Mouse (Mus musculus) Patski (cell line): Measurements from ENCODE around the gene Cpne7. TPM values are rescaled to one million over a fixed set of nuclear protein-coding genes. Genes with fewer than 3 reads are reported as not detected.

Experiments
- ATAC-seq: fragments of 100-300 bp; one replicate; pipeline ENCODE4 v1.8.0; 2021
- CTCF ChIA-PET: fragments of 350-600 bp; sonication (Branson Sonifier 250); formaldehyde crosslinking; loops from one replicate; lab custom pipeline; 2022; ENCODE audit warnings: inconsistent platforms; lab: Charles Lee
- POLR2A ChIA-PET: fragments of 350-600 bp; sonication (Branson Sonifier 250); formaldehyde crosslinking; loops from one replicate; lab custom pipeline; 2022; ENCODE audit warnings: antibody characterized with exemption, inconsistent platforms; lab: Charles Lee
- DNase-seq: peaks from one replicate; pipeline ENCODE4 v3.0.0-alpha.2; 2011; ENCODE audit warnings: low read depth, low spot score
- H3K27me3 ChIP-seq: fragments of 371-371 bp; one replicate; pipeline ENCODE4 v1.5.1; 2021
- CTCF ChIP-seq: fragments of 100-300 bp; IDR thresholded peaks from one replicate; pipeline ENCODE4 v1.5.1; 2021
- in situ Hi-C: fragments of 300-500 bp; cut with MboI; formaldehyde crosslinking; loops from 3 replicates; pipeline ENCODE4 v1.11.1; 2018; ENCODE audit warnings: low pct_unique_long_range_greater_than_20kb, mixed read lengths
- polyA plus RNA-seq: library from polyadenylated mRNA; unstranded; gene quantifications from one replicate; pipeline ENCODE4 v1.2.3, GENCODE M21; 2021

Cpne7 gene
- polyA plus RNA-seq, 1 experiment from 2014 or later: 0.05 TPM

DNA sequence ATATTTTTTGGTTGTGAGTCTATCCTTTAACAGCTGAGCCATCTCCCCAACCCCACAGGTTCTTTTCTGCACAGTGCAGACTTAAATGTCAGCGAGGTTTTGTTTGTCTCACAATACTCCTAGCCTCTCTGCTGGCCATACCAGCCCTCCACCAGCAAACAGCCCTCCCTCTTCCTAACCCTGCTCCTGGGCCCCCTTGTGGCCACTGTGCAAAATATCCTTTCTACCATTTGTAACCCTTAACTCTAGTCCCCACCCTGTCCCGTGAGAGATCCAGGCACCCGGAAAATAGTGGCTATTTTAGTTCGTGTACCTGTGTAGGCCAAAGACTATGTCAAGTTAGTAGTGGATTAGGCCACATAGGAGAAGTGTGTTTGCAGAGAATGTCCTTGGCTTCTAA lies 6.5 kb upstream of the Cpne7 start:
- peaks cover 2% of the 10 kb centered on the region for H3K27me3 ChIP-seq
- CTCF ChIA-PET: interaction anchor here (0.6 to 2.6 kb wide), 6 partner anchors 24 to 210 kb away, joined by 3 to 10 read pairs (median 3); no protein-coding TSS in a partner anchor
- no peak for ATAC-seq

DNA sequence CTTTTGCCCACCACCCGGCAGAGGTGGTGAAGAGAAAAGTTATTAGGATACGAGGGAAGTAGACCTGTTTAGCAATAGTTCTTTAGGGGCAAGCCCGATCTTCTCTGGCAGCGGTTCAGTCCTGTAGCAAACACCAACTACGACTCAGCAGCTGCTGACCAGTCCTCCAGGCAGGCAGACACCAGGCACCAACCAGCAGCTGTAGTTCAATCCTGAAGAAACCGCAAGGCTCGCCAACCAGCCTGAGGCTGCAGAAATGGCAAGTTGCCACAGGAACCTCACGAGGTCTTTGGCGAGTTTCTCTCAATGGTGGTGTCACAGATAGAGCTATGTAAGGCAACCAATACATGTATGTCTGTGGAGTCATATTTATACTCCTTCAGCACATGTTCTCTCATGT lies 4.3 kb upstream of the Cpne7 start:
- POLR2A ChIA-PET: interaction anchor here (0.7 kb wide), 1 partner anchor 21 kb away, joined by 3 read pairs; no protein-coding TSS in a partner anchor

More for the DNA sequence above, 6.5 kb upstream of the Cpne7 start:
- no peak for TF ChIP-seq CTCF
- DNase-seq: no peak
- in situ Hi-C loops: loop anchor here (5.0 kb wide), 2 partner anchors 42 to 92 kb away; no protein-coding TSS in a partner anchor
- POLR2A ChIA-PET: no interaction called here

DNA sequence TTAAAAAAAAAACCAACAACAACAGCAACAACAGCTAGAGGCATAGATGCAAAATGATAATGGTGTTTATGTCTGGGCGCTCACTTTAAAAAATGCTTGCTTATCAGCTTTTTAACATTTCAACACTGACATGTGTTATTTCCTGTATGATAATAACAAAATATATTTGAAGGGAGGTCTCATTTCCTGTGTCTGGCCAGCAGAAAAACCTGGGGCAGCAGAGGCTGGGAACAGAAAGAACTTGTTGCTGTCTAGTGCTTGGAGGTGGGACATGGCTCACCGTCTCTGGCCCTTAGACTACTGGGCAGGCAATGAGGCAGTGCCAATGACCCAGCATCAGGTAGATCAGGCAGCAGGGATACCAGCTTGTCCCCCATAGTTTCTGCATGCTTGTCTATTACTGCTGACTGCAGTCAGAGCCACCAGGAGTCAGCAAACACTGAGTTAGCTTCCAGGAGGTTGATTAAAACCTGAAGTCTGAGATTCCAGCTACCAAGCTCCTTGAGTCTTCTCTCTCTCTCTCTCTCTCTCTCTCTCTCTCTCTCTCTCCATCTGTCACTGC lies 3.2 kb upstream of the Cpne7 start:
- no peak for TF ChIP-seq CTCF
- ChIA-PET POLR2A (no interaction called here), CTCF (interaction anchor here (0.9 to 1.6 kb wide), 2 partner anchors 12 to 91 kb away, joined by 3 to 6 read pairs; no protein-coding TSS in a partner anchor)
- ATAC-seq: no peak
- in situ Hi-C loops: loop anchor here (5.0 kb wide), 2 partner anchors 38 to 88 kb away; no protein-coding TSS in a partner anchor
- no peak for DNase-seq
- H3K27me3 ChIP-seq: peaks cover 26% of the 10 kb centered on the region

More for the DNA sequence above, 4.3 kb upstream of the Cpne7 start:
- DNase-seq (no peak), ATAC-seq (no peak)
- CTCF ChIA-PET: interaction anchor here (1.6 kb wide), 1 partner anchor 13 kb away, joined by 6 read pairs; no protein-coding TSS in a partner anchor
- peaks cover 22% of the 10 kb centered on the region for H3K27me3 ChIP-seq
- no peak for TF ChIP-seq CTCF
- in situ Hi-C loops: loop anchor here (5.0 kb wide), 2 partner anchors 39 to 89 kb away; no protein-coding TSS in a partner anchor

GRCm38 (mm10) chr8:123114644-123115043 lies 2.5 kb upstream of the Cpne7 start:
- H3K27me3 ChIP-seq: peaks cover 29% of the 10 kb centered on the region
- CTCF ChIA-PET: no interaction called here
- in situ Hi-C loops: loop anchor here (5.0 kb wide), 2 partner anchors 38 to 88 kb away; no protein-coding TSS in a partner anchor
- no peak for TF ChIP-seq CTCF
- no peak for DNase-seq
- POLR2A ChIA-PET: no interaction called here
- ATAC-seq: no peak

- no peak for DNase-seq
- ATAC-seq: no peak
- in situ Hi-C loops: no loop called here
- no peak for TF ChIP-seq CTCF
- POLR2A ChIA-PET: interaction anchor here (0.6 to 0.9 kb wide), 3 partner anchors 12 to 214 kb away, joined by 3 to 4 read pairs (median 3); no protein-coding TSS in a partner anchor
- H3K27me3 ChIP-seq: peaks cover 32% of the 10 kb centered on the region
- CTCF ChIA-PET: no interaction called here
These were observed 570 bp downstream of the Cpne7 start for GRCm38 (mm10) chr8:123117744-123118143.

GRCm38 (mm10) chr8:123122059-123122458 lies 4.9 kb downstream of the Cpne7 start:
- ATAC-seq: no peak
- in situ Hi-C loops: no loop called here
- TF ChIP-seq CTCF: no peak

GRCm38 (mm10) chr8:123122670-123123069 lies 5.5 kb downstream of the Cpne7 start:
- ChIA-PET CTCF (interaction anchor here (0.7 to 1.8 kb wide), 2 partner anchors 10 to 67 kb away, joined by 3 read pairs; no protein-coding TSS in a partner anchor), POLR2A (interaction anchor here (1.0 kb wide), 1 partner anchor 59 kb away, joined by 3 read pairs; no protein-coding TSS in a partner anchor)
- no peak for TF ChIP-seq CTCF
- in situ Hi-C loops: no loop called here
- DNase-seq: no peak
- no peak for ATAC-seq
- peaks cover 12% of the 10 kb centered on the region for H3K27me3 ChIP-seq

More at GRCm38 (mm10) chr8:123122059-123122458, 4.9 kb downstream of the Cpne7 start:
- no peak for DNase-seq
- peaks cover 16% of the 10 kb centered on the region for H3K27me3 ChIP-seq
- ChIA-PET CTCF (no interaction called here), POLR2A (no interaction called here)

- ChIA-PET POLR2A (no interaction called here), CTCF (interaction anchor here (1.1 to 2.0 kb wide), 3 partner anchors 8 to 19 kb away, joined by 4 to 8 read pairs (median 6); no protein-coding TSS in a partner anchor)
- DNase-seq (no peak), ATAC-seq (no peak)
- TF ChIP-seq CTCF: no peak
- peaks cover 8% of the 10 kb centered on the region for H3K27me3 ChIP-seq
- in situ Hi-C loops: no loop called here
These were observed 9.1 kb downstream of the Cpne7 start for GRCm38 (mm10) chr8:123126193-123126816.

GRCm38 (mm10) chr8:123131041-123131440 lies 13.9 kb downstream of the Cpne7 start:
- DNase-seq (no peak), ATAC-seq (no peak)
- CTCF ChIA-PET: no interaction called here
- in situ Hi-C loops: no loop called here
- no peak for TF ChIP-seq CTCF
- POLR2A ChIA-PET: no interaction called here
- peaks cover 8% of the 10 kb centered on the region for H3K27me3 ChIP-seq

DNA sequence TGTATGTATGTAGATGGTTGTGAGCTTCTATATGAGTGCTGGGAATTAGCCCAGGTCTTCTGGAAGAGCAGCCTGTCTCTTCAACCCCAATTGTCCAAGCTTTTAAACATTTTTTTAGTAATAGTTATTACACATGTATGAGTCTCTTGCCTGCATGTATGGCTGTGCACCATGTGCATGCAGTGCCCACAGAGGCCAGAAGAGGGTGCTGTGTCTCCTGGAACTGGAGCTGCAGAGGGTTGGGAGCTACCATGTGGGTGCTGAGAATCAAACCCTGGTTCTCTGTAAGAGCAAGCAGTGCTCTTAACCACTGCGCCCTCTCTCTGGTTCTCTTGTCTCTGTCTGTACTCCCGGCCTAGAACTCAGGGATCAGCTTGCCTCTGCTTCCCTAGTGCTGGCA lies 15.8 kb downstream of the Cpne7 start:
- in situ Hi-C loops: no loop called here
- ChIA-PET CTCF (interaction anchor here (1.1 to 1.2 kb wide), 2 partner anchors 10 to 25 kb away, joined by 3 read pairs; no protein-coding TSS in a partner anchor), POLR2A (interaction anchor here (0.6 kb wide), 1 partner anchor 20 kb away, joined by 3 read pairs; no protein-coding TSS in a partner anchor)
- H3K27me3 ChIP-seq: peaks cover 7% of the 10 kb centered on the region
- TF ChIP-seq CTCF: no peak
- no peak for DNase-seq
- no peak for ATAC-seq
